Mouse (Mus musculus): ENCODE measurements around the gene Exo1.

The Exo1 gene

GRCm38 (mm10) chr1:175950851-175951250, 70.5 kb downstream of the Exo1 start:
- no peak for DNase-seq (ENCODE audit: low spot score in 2 of 2)

DNA sequence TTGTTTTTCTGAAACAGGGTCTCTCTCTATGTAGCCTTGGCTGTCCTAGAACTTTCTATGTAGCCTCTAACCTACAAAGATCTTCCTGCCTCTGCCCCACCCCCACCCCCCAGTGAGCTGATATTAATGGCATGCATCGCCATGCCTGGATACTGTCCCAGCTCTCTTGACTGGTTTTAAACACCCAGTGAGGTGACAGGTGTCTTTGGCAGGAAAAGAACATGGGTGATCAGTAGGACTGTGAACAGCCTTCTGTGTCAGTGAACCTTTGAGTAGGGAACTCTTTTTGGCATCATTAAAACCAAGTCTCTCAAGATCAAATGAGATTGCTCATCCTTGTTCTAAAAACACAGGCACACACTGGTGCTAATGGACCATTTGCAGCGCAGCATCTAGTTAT, 81.4 kb downstream of the Exo1 start:
- DNase-seq (ENCODE audit: low spot score in 2 of 2) = no peak

Data from frontal cortex, postnatal 14 days (tissue).